Mouse (Mus musculus) urinary bladder, postnatal 25 days (tissue): ENCODE measurements around the gene Wasf2.

Experiments
- DNase-seq: peaks from one replicate; pipeline ENCODE4 v3.0.0; 2022; ENCODE audit warnings: low spot score

Gene Wasf2

DNA sequence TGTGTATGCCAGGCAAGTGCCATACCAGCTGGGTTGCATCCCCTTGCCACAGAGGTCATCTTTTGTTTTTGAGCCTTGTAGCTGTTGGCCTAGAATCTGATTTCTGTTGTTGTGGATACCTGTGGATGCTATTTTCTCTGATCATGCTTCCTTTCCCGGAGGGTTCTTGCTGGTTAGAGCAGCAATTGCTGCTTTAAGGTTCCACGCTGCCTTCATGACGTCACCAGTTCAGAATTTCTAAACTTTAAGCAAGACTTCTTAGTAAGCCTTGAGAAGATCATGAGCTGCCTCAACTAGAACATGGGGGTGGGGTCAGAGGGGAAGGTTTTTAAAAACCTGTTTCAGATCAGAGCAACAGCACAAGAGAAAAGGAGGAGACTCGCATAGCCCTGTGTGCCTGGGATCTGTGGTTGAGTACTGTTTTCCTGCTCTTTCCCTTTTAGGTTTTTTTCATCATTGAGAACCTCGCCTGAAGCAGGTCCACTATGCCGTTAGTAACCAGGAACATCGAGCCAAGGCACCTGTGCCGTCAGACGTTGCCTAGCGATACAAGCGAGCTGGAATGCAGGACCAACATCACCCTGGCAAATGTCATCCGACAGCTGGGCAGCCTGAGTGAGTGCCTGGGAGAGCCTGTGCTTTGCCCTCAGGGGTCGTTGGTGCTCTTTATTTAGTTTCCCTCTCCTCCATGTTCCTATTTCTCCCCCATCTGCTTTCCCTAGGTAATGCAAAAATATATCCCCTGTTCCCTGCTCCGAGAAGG is 45.9 kb downstream of the Wasf2 start:
- no peak for DNase-seq

DNA sequence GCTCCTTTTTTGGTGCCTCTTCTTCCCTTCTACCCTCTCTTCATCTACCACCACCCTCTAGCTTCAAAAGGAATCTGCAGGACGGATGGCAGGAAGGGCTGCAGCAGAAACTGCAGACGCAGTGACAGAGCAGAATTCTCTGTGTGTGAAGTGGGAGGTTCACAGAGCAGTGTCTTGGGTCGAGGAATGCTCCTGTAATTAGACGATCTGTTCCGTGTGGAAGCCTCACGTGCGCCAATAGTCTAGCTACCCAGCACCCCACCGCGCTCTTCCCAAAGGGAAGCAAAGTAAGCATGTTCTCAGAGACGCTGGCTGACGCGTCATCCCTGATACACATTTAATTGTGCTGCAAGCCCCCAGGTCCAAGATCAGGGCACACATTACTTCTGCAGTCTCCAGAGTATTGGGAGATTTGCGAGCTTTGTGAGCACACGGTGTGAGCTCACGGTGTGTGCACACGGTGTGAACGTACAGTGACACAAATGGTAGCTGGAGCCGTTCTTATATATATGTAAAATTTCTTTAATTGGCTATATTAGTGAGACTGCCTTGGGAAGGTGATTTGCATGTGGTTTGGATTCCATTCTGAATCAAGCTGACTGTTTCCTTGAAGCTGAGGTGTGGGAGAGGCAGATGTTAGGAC is 46.6 kb downstream of the Wasf2 start:
- DNase-seq = no peak

DNA sequence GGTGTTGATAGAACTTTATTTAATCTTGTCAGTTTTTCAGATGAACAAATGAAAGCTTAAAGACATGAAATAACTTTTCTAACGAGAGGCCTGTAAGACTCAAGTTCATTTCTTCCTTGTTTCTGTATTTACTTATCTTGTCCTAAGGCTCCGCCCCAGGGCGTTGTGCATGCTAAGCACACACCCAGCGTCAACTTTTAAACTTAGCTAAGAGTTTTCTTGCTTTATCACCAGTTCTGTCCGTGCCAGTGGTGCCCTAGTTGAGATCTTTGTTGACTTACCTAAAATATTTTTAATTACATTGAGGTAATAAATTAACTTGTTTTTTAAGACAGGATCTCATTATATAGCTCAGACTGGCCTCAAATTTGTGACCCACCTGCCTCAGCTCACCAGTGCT is 48.0 kb downstream of the Wasf2 start:
- no peak for DNase-seq

DNA sequence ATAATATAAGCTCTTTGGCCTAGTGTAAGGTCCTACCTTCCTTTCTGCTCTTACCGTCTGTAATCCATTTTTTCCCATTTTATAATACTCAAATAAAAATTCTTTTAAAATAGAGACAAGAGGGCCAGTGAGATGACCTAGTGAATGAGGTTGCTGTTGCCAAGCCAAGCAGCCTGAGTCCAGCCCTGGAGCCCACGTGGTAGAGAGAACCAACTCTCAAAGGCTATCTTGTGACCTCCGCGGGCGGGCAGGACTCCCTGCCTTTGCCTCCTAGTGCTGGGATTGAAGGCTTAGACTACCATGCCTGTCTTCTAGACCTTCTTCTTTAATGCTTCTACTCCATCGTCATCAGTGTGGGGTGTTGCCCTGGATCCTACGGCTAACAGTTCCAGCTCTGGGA is 49.0 kb downstream of the Wasf2 start:
- DNase-seq = no peak

DNA sequence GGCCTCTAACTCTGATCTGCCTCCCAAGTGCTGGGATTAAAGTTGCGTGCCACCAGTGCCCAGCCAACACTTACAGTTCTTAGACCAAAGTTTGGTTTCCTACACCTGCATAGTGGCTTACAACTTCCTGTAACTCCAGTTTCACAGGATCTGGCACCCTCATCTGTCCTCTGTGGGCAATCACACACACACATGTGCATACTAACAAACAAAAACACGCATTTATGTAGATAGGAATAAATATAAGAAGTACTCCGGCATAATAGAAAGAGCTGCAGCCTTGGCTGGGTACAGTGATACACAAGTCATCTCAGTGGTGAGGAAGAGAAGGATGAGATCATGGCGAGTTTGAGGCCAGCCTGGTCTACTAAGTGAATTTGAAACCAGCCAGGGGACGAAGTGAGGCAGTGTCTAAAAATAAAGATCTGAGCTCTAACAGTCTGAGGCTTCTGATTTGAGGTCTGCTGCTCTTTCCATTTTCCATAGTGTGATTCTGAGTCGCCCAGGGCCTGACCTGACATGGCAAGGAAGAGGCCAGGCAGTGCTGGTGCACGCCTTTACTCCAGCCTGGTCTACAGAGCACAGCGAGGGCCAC is 52.2 kb downstream of the Wasf2 start:
- DNase-seq = no peak

DNA sequence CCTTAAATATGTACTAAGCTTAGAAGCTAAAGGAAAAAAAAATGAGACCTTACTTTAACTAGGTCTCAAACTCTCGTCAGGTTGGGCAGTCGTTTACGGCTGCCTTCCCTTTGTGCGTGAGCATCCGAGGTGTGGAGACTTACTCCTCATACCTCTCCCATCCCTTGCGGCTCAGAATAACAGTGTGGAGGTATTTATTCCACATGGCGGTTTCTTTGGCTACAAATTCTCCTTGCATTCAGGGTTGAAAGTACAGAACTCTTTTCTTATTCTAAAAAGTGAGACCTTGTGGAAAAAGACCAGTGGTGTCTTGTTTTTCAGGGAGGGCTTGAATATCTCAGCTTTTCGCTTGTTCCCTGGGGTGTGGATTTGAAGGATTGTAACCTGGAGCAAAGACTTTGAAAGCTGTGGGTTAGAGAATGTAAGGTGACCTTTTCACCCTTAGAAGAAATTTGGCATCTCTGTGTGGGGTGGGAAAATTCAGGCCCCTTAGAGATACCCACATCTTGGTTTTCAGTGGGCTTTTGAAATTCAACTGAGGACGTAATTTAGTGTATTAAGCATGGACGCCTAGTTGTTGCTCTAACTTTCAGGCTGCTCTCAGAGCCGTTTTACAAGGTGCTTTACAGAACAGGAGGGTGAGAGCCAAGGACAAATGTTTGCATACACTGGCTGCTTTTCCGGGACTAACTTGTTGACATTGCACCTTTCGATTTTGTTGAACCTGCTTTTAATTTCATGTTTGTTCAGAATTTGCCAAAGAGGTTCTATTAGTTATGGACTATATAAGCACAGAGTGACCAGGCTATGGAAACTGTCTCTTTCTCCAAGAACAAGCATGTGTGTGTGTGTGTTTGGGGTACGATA is 54.0 kb downstream of the Wasf2 start:
- DNase-seq = no peak

DNA sequence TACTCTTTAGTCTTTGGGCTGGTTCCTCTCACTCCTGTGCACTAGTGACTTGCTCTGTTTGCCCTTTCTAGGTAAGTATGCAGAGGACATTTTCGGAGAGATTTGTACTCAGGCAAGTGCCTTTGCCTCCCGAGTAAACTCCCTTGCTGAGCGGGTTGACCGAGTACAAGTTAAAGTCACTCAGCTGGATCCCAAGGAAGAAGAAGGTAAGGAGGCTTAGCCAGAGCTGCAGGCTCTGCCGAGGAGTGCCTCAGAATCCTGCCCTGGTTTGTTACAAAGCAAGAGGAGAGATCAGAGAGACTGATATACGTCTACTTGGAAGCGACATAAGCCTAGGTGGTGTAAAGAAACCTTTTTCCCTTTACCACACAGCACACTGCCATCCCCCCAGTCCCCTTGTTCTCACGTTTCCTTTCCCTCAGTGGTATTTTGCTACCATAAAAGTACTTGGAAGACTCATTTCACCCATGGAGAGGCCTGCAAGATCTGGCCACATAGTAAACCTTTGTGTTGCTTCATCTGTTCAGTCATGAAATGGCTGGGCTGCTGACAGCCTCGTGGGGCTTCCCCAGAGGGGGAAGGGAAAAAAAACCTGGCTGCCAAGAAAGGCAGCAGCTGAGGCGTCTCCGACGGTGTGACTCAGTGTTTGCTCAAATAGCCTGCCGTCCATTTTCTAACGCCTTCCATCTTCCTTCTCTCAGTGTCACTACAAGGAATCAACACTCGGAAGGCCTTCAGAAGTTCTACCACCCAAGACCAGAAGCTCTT is 54.8 kb downstream of the Wasf2 start:
- DNase-seq = peak; percentile 57

DNA sequence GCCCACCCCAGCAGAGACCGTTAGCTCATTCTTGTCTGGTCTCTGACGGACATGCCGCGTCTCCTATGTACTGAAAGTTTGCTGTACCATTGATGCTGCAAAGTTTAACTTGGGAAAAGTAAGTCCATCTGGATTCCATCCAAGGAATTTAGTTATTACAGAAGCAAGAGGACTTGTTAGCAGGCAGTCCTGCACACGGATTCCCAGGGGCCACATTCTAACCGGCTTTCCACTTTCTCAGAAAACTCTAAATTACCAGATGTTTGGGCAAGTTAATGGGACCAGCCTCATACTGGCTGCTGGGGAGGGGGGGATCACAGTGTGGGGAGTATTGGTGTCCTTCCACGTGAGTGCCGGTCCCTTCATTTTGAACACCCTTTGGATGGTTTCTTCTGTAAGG is 55.6 kb downstream of the Wasf2 start:
- DNase-seq = no peak

DNA sequence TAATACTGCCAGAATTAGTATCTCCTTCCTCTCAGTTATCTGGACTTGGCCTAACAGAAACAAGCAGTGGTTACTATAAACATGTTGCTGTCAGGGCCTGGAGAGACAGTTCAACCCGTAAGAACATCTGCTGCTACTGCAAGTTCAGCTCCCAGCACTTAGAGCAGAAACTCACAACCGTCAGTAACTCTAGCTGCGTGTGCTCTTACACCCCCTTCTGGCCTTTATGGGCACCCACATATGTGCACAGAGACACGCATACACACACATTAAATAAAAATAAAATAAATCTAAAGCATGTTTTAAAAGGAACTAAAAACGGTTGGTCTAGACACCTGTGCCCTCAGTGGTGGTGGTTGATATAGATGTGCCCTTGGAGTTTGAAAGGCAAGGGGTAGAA is 56.6 kb downstream of the Wasf2 start:
- no peak for DNase-seq

DNA sequence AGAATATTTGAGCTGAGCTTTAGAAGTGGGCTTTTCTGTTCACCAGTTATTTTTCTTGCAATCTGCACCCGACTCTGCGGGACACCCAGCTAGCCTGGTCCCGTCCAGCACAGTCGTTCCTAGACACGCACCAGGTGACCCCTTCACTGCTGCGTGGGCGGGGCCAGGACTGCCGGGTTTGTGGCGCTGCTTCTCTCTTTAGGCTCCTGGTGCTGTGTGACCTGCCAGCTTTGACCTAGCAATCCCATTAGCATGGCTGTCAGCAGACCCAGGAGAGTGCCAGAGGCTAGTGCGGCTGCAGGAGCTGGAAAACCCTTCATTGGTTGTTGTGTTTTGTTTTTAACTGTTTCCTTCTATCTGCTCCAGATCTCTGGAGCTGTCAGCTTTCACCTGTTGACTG is 59.1 kb downstream of the Wasf2 start:
- DNase-seq = no peak

DNA sequence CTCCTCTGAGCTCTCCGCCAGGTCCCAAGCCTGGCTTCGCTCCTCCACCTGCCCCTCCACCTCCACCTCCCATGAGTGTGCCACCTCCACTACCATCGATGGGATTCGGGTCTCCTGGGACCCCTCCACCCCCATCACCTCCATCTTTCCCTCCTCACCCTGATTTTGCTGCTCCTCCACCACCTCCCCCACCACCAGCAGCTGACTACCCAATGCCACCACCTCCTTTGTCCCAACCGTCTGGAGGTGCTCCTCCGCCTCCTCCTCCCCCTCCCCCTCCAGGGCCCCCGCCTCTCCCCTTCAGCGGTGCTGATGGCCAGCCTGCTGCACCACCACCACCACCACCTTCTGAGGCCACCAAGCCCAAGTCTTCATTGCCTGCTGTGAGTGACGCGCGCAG is 64.2 kb downstream of the Wasf2 start:
- no peak for DNase-seq

DNA sequence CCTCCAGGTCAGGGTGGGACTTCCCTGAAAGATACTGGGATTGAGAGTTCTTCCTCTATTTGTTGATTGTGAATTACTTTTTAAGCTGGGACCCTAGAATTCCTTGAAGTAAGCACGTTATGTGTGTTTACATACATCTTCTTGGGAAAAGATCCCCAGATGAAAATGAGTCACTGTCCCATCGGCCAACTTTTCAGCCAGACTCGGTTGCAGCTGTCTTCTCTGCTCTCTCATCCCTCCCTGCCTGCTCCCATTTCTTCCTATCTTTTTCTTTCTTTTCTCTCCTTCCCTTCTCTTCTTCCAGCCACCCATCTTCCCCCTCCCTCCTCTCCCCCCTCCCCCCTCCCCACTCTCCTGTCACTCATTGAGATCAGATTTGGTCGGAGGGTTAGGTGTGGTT is 64.7 kb downstream of the Wasf2 start:
- no peak for DNase-seq

DNA sequence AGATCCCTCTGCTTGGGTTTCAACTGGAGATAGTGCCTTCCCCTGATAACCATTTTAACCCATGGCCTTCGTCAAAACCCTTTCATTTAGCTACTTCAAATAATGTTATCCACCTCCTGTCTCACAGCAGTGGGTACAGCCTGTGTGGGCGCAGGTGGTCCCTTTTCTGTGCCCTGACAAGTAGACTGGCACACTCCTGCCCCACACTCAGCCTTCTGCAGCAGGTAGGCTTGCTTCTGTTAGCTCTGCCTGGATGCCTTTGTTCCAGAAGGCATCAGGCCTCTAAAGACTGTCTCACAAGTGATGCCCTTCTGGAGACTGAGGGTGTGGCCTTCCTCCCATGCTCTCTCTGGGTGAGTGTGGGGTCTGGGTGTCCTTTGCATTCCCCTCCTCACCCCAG is 65.8 kb downstream of the Wasf2 start:
- DNase-seq = no peak

DNA sequence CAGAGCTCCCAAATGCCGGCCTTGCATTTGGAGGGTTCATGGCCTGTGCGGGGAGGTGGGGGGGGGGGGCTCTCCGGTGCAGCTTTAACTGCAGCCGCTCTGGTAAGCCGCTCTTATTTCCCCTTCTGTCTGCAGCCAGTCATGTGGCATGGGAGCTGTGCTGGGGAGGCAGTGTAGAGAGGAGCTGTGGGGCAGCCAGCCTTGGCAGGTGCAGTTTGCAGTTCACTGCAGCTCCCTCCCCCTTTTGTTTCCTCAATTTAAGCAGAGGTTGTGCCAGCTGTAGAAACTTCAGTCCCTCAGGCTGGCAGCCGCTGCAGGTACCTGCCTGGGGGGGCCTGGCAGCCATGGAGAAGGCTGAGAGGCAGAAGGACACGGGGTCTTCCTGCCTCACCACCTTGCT is 66.5 kb downstream of the Wasf2 start:
- DNase-seq = no peak

DNA sequence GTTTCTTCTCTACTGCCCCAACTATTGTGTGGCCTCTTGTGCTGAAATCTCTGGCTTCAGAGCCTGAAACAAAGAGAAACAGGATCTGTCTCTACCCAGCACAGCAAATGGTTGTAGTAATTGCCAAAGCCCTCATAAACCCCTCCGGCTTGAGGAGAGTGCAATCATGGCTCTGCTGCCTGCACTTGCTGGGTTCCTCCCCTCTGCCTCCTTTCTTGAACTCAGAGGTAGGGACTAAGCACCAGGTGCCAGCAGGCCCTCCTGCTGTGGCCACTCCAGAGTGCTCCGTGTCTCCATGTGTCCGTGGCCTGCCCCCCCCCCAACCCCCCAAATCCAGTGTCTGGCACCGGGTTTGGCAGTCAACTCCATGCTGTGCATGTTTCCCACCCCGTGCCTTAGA is 67.0 kb downstream of the Wasf2 start:
- no peak for DNase-seq

DNA sequence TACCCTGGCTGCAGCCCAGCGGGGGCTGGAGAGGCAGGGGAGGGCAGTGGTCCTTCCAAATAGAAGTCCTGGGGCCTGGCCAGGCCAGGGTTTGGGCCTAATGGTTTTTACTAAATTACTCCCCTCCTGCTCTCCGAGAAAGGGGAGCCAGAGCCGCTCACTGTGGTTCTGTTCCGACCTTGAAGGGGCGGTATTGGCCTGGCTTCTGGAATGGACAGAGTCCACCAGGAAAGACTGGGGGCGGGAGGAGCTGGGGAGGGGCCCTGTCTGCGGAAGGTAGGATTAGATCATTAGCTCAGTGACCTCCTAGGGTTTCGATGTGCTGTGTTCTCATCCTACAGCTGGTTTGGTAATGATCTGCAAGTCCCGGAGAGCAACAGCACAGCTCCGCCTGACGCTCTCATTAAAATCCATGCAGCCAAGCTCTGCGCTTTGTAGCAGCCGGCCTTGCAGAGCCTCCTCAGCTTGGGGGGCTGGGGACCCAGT is 67.5 kb downstream of the Wasf2 start:
- no peak for DNase-seq

DNA sequence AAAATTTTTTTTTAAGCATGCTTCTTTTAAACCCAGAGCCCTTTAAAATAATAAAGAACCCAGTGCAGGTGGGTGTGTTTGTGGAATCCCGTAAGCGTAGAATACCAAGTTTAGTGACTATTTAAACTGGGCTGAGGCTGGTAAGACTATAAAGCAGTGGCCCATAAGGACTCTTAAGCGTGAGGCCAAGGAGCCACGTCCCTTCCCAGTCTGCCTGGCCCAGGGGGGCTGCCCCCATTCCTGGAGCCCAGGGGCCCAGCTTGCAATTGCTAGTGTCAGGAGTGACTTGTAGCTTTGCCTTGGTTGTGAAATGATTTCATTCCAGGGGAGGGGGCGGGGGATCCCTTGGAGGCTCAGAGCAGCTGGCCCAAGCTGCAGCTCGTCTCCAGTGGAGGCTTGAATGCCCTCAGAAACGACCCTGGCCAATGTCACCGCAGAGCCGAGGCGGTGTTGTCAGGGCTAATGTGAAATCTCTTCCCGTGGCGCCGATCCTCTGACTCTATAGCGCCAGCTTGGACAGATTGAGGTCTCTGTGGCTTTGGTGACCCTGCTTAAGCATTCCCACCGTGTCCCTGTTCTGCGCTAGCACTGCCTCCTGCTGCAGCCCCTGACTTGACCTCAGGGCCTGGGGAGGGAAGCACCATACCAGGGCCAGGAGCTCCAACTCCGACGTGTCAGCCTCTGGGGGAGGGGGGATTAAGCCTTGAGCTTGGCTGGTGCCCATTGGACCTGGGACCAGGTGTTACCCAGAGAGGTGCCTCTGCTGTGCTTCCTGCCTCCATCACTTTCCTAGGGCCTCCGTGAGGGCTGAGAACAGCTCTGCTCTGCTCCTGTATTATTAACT is 68.3 kb downstream of the Wasf2 start:
- DNase-seq = no peak

DNA sequence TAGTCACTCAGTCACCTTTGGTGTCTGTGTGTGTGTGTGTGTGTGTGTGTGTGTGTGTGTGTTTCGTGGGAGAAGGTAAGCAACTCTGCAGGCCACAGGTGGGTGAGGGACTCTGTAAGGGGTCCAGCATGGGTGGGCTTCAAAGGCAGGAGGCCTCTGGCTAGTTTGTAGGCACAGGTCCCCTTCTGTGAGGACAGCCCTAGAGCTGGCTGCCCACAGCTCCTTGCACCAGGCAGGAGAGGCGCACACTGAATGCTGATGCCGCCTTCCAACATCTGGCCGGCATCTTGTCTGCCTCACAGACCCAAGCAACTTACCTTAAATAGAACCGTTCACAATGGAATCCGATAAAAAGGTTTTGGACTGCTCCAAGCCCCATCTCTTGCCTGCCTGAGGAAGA is 69.4 kb downstream of the Wasf2 start:
- DNase-seq = no peak

DNA sequence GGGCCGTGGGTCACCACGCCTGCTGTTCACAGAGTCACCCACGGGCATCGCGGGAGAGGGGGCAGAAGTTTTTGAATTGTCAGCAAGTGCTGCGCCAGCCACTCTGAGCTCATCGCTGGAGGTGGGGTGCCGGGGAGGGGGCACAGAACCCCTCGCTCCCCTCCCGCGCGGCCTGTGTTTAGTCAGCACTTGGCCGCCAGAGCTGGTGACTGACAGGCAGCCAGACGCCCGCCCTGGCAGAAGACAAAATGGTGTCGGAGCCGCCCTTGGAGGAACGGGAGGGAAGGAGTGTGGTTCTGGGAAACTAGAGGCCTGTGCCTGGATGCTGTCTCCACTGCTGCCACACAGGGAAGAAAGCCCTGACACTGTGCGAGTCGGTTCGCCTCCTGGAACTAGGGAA is 70.0 kb downstream of the Wasf2 start:
- no peak for DNase-seq

DNA sequence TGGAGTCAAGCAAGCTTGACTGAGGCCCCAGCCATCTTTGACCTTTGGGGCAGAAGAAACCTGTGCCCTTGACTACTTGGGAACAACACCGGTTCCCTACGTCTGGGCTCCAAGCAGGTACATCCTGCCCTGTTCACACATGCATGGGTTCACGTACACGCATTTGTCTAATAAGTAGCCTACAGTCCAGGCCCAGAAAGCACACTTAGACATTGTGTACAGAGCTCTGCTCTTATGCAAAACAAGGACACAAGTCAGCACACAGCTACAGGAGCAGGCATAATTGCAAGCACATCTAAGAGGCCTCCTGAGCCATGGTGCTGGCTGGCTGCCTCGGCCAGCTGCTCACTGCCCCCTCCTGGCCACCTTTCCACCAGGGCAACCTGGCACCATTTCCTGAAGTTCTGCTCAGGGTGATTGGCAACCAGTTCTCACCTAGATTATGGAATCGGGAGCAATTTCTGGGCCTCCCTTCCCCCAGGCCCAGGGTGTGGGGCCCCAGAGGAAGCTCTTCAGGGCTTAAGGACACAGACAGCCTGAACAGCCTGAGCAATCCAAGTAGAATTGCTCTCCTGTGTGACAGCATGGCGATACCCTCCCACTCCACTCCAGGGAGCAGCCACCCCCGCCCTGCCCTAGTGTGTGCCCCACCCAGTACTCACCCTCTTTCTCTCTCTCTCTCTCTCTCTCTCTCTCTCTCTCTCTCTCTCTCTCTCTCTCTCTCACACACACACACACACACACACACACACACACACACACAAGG is 70.9 kb downstream of the Wasf2 start:
- DNase-seq = peak; percentile 61
